Mouse (Mus musculus) left cerebral cortex, adult 9 months (tissue): ENCODE data around the gene Hgd.

ENCODE experiments used
- DNase-seq, 2 experiments: peaks; one replicate each; pipeline ENCODE4 v3.0.0; 2022; ENCODE audit warnings: low spot score in 2 of 2

Gene Hgd

GRCm38 (mm10) chr16:37580651-37581050, 698 bp downstream of the Hgd start:
- DNase-seq: no peak

GRCm38 (mm10) chr16:37581901-37582300, 1.9 kb downstream of the Hgd start:
- DNase-seq: no peak

- DNase-seq: no peak
Measured at GRCm38 (mm10) chr16:37583306-37583705, 3.4 kb downstream of the Hgd start.

- DNase-seq: peak in 1 of 2 experiments; percentile 44
Measured at GRCm38 (mm10) chr16:37583801-37584200, 3.8 kb downstream of the Hgd start.

GRCm38 (mm10) chr16:37584218-37585035, 4.5 kb downstream of the Hgd start:
- DNase-seq: peak in 1 of 2 experiments; percentile 66

GRCm38 (mm10) chr16:37585129-37585563, 5.2 kb downstream of the Hgd start:
- DNase-seq: no peak

GRCm38 (mm10) chr16:37590921-37591320, 11.0 kb downstream of the Hgd start:
- no peak for DNase-seq

GRCm38 (mm10) chr16:37591551-37591950, 11.6 kb downstream of the Hgd start:
- no peak for DNase-seq

- no peak for DNase-seq
Measured at GRCm38 (mm10) chr16:37597412-37597811, 17.5 kb downstream of the Hgd start.

GRCm38 (mm10) chr16:37598463-37598862, 18.5 kb downstream of the Hgd start:
- no peak for DNase-seq

GRCm38 (mm10) chr16:37599326-37599725, 19.4 kb downstream of the Hgd start:
- no peak for DNase-seq

- DNase-seq: no peak
Measured at GRCm38 (mm10) chr16:37603431-37603830, 23.5 kb downstream of the Hgd start.

GRCm38 (mm10) chr16:37604243-37604642, 24.3 kb downstream of the Hgd start:
- DNase-seq: no peak

GRCm38 (mm10) chr16:37610333-37610732, 30.4 kb downstream of the Hgd start:
- peak; percentile 63 to 71 for DNase-seq

GRCm38 (mm10) chr16:37611072-37611471, 31.1 kb downstream of the Hgd start:
- DNase-seq: no peak

GRCm38 (mm10) chr16:37612013-37612412, 32.1 kb downstream of the Hgd start:
- no peak for DNase-seq

GRCm38 (mm10) chr16:37614540-37614939, 34.6 kb downstream of the Hgd start:
- DNase-seq: no peak

GRCm38 (mm10) chr16:37615429-37615828, 35.5 kb downstream of the Hgd start:
- no peak for DNase-seq

GRCm38 (mm10) chr16:37616104-37616503, 36.2 kb downstream of the Hgd start:
- no peak for DNase-seq

- peak; percentile 59 to 79 for DNase-seq
Measured at GRCm38 (mm10) chr16:37617695-37618094, 37.7 kb downstream of the Hgd start.

- DNase-seq: no peak
Measured at GRCm38 (mm10) chr16:37622403-37622802, 42.5 kb downstream of the Hgd start.

GRCm38 (mm10) chr16:37622919-37623318, 43.0 kb downstream of the Hgd start:
- no peak for DNase-seq

- no peak for DNase-seq
Measured at GRCm38 (mm10) chr16:37626388-37626949, 46.5 kb downstream of the Hgd start.
